Mouse (Mus musculus): ENCODE results near the gene Vps26a. TPM values are rescaled to one million over a fixed set of nuclear protein-coding genes. Genes with fewer than 3 reads are reported as not detected.

Vps26a gene
- 84.6 and 88.6 TPM in 2 replicates for polyA plus RNA-seq (2015; fragmentation: Nextera tagmentation; extraction: Ambion mirVana)

DNA sequence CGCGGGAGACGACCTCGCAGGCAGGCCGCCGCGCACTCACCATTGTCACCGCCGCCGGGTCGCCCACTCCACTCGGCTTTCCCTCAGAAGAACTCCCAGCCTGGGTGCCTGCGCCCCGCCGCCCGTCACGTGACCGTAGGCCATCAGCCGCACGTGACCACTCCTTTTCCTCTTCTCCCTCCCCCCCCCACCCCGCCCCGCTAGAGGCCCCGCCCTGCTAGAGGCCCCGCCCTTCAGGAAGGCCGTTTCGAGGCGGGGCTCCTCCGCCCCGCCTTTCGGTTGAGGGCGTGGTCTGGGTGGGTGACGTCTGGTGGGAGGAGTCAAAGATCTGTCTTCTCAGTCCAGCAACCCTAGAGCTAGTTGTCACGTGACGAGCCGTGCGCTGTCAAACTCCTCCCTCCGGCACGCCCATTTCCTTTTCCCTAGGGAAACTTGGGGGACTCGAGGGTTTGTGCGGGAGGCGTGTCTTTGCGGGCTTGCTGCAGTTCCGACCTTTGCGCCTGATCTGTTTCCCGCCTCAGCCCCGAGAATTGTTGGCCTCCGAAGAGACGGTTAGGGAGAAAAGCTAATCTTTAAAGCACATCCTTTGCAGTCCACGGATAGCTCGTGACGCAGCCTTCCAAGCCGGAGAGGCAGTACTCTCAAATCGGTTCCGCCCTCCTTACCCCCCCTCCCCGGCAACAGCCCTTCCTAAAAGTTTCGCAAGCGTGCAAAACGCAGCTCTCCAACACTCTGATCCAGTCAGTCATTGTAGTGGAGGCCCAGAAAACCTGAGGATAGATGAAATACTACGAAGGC is at the start of gene Vps26a:
Vps26a (minus strand) TSS at position 188 of the 798 bp plus-strand sequence.
- H3K36me3 ChIP-seq (ENCODE audit: insufficient read depth, low read length): no peaks in the 10 kb centered on the region

DNA sequence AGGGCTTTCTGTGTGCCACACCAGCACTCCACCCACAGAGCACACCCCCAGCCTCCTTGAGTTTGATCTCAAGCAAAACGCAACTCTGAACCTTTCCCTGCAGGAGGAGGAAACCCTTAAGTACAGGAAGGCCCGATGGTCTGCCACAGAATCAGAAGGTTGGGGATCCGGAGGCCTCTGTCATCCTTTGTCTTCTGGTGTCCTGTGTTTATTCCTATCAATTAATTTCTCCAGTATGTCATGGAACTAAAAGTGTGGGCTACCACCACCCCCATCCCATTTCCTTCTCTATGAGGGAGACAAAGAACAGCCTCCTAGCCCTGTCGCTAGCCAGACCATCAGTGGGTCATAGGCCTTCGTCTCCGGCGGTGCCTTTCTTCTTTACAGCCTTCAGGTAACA is 47.9 kb upstream of the Vps26a start:
- Histone ChIP-seq H3K4me2 (replicated peaks; ENCODE audit: low read depth, low read length) (no peak overlapping the region), H3K4me1 (ENCODE audit: insufficient read depth, low read length) (no peaks in the 10 kb centered on the region), H3K27me3 (ENCODE audit: insufficient read depth, low read length) (no peaks in the 10 kb centered on the region), H3K4me3 (ENCODE audit: low read length) (no peak overlapping the region), H3K36me3 (ENCODE audit: insufficient read depth, low read length) (no peaks in the 10 kb centered on the region), H3K27ac (ENCODE audit: low read length) (no peak overlapping the region), H3K9ac (replicated peaks; ENCODE audit: low read length) (no peak overlapping the region), H3K9me3 (ENCODE audit: low read length) (no peaks in the 10 kb centered on the region)
- no peak for ATAC-seq (ENCODE audit: low FRiP score, low TSS enrichment)
- 70% methylated on average over 7 of the region's 7 CpGs for WGBS

More for the DNA sequence above, at the start of gene Vps26a:
- peak within 1 kb of the TSS; percentile 83 for H3K4me3 ChIP-seq (ENCODE audit: low read length)
- H3K27ac ChIP-seq (ENCODE audit: low read length): peak within 1 kb of the TSS; percentile 76
- H3K4me2 ChIP-seq (replicated peaks; ENCODE audit: low read depth, low read length): peak within 1 kb of the TSS; percentile 80
- WGBS: under 1% methylated on average over 50 of the region's 59 CpGs
- H3K4me1 ChIP-seq (ENCODE audit: insufficient read depth, low read length): peaks cover 12% of the 10 kb centered on the region
- peak within 1 kb of the TSS; percentile 81 for H3K9ac ChIP-seq (replicated peaks; ENCODE audit: low read length)
- H3K27me3 ChIP-seq (ENCODE audit: insufficient read depth, low read length): no peaks in the 10 kb centered on the region
- peak; percentile 93 for ATAC-seq (ENCODE audit: low FRiP score, low TSS enrichment)
- no peaks in the 10 kb centered on the region for H3K9me3 ChIP-seq (ENCODE audit: low read length)

DNA sequence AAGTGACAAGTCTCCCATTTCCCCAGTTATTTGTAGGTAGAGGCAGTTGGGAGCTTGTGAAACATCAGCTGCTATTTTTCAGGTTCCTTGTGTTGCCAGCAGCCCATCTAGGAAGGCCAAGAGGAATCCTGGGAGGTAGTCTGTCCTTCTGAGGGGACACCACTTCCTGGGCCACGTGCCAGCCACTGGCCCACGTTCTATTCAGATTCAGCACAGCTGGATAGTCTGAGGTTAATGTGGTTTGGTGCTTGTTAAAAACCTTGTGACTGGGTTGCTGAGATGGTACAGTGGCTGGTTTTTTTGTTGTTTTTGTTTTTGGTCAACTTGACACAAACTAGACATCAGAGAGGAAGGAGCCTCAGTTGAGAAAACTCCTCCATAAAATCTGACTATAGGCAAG is 46.2 kb upstream of the Vps26a start:
- ATAC-seq (ENCODE audit: low FRiP score, low TSS enrichment): no peak
- Histone ChIP-seq H3K4me1 (ENCODE audit: insufficient read depth, low read length) (no peaks in the 10 kb centered on the region), H3K36me3 (ENCODE audit: insufficient read depth, low read length) (no peaks in the 10 kb centered on the region), H3K27me3 (ENCODE audit: insufficient read depth, low read length) (no peaks in the 10 kb centered on the region), H3K4me2 (replicated peaks; ENCODE audit: low read depth, low read length) (no peak overlapping the region), H3K9ac (replicated peaks; ENCODE audit: low read length) (no peak overlapping the region), H3K27ac (ENCODE audit: low read length) (no peak overlapping the region), H3K4me3 (ENCODE audit: low read length) (no peak overlapping the region), H3K9me3 (ENCODE audit: low read length) (no peaks in the 10 kb centered on the region)
- 46% methylated on average over 2 of the region's 2 CpGs for WGBS

DNA sequence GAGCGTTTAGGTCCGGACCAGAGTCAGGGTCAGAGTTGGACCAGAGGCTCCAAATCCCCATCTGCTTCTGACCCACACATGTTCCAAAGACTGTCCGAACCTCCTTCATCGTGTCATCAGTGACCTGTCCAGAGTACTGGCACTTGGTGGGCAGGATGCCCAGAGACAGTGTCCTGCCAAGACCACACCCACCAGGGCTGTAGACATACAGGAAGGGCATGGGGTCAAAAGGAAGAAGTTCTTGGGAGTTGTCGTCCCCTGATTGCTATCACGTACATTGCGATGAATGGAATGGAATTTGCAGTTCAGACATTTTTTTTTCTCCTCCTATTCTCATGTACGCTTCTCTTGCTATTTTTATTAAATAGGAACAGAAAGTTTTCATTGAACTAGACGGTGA is 43.6 kb upstream of the Vps26a start:
- H3K36me3 ChIP-seq (ENCODE audit: insufficient read depth, low read length): no peaks in the 10 kb centered on the region
- H3K9ac ChIP-seq (replicated peaks; ENCODE audit: low read length): no peak overlapping the region
- 78% methylated on average over 9 of the region's 9 CpGs for WGBS
- H3K4me3 ChIP-seq (ENCODE audit: low read length): no peak overlapping the region
- H3K9me3 ChIP-seq (ENCODE audit: low read length): no peaks in the 10 kb centered on the region
- H3K27ac ChIP-seq (ENCODE audit: low read length): no peak overlapping the region
- H3K4me2 ChIP-seq (replicated peaks; ENCODE audit: low read depth, low read length): no peak overlapping the region
- no peaks in the 10 kb centered on the region for H3K4me1 ChIP-seq (ENCODE audit: insufficient read depth, low read length)
- ATAC-seq (ENCODE audit: low FRiP score, low TSS enrichment): 0 out of 2 replicates have a peak, but pooled peaks have one; percentile 42
- no peaks in the 10 kb centered on the region for H3K27me3 ChIP-seq (ENCODE audit: insufficient read depth, low read length)

DNA sequence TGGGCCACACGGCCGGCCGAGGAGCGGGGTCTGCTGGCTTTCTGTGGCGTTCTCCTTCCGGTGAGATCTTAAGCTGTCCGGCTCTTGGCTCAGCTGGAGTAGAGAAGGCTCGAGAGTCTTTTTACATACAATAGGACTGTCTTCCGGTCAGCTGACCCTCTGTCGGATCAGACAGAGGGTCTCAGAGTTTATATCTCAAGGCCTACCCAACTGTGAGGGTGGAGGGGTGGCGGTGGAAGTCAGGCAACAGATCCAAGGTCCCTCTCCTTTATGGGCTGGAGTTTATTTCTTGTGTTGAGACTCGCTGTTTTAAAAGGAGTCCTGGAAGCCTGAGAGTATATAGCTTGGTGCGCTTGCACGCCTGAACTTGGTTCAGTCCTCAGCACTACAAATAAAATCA is 40.7 kb upstream of the Vps26a start, which contains the start of gene Srgn:
Srgn (minus strand) TSS at position 101 of the 400 bp plus-strand sequence.
- ATAC-seq (ENCODE audit: low FRiP score, low TSS enrichment): no peak
- Histone ChIP-seq H3K9me3 (ENCODE audit: low read length) (no peaks in the 10 kb centered on the region), H3K4me2 (replicated peaks; ENCODE audit: low read depth, low read length) (no peak within 1 kb of the TSS), H3K9ac (replicated peaks; ENCODE audit: low read length) (no peak within 1 kb of the TSS), H3K27me3 (ENCODE audit: insufficient read depth, low read length) (no peaks in the 10 kb centered on the region), H3K4me3 (ENCODE audit: low read length) (no peak within 1 kb of the TSS), H3K36me3 (ENCODE audit: insufficient read depth, low read length) (no peaks in the 10 kb centered on the region), H3K27ac (ENCODE audit: low read length) (no peak within 1 kb of the TSS), H3K4me1 (ENCODE audit: insufficient read depth, low read length) (no peaks in the 10 kb centered on the region)
- WGBS: 87% methylated on average over 14 of the region's 14 CpGs

DNA sequence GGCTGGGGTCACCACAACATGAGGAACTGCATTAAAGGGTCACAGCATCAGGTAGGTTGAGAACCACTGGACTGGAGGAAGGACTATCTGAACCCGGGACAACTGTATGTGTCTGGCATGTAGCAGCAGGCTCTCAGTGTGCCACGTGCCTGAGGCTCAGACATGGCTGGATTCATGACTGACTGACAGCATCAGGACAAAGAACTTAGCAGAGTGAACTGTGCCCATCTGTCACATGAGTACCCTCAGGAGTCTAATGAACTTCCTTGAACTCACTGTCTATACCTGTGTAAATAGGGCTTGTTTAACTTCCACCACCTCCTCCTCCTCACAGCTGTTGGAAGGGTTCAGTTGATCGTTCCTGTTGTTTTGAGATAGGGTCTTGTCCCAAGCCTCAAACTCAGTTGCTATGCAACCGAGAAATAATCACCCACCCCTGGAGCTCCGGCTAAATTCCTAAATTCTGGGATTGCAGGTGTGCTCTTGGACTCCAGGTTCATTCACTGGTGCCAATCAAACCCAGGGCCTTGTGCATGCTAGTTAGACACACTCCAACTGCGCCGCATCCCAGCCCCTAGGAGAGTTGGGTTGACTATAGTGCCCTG is 35.8 kb upstream of the Vps26a start:
- Histone ChIP-seq H3K4me2 (replicated peaks; ENCODE audit: low read depth, low read length) (no peak overlapping the region), H3K36me3 (ENCODE audit: insufficient read depth, low read length) (no peaks in the 10 kb centered on the region), H3K9me3 (ENCODE audit: low read length) (no peaks in the 10 kb centered on the region), H3K9ac (replicated peaks; ENCODE audit: low read length) (no peak overlapping the region), H3K4me1 (ENCODE audit: insufficient read depth, low read length) (no peaks in the 10 kb centered on the region), H3K4me3 (ENCODE audit: low read length) (no peak overlapping the region), H3K27ac (ENCODE audit: low read length) (no peak overlapping the region), H3K27me3 (ENCODE audit: insufficient read depth, low read length) (no peaks in the 10 kb centered on the region)
- 68% methylated on average over 7 of the region's 7 CpGs for WGBS
- no peak for ATAC-seq (ENCODE audit: low FRiP score, low TSS enrichment)

DNA sequence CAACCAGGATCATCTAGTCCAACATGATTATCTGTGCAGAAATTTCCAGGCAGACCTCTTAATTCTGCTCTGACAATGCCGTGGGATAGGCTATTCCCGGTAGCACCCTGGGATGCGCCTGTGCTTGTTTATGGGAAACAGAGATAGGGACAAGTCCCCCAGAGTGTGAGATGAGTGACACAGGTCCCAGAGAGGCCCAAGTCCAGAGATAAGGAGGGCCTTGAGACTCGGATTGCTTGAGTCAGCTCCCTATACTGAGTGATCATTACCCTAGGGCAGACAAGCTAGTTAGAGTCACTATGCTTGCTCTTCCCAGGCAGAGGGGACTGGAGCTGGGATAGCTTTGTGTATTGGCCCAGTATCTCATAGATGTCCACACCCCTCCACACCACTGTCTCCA is 35.2 kb upstream of the Vps26a start:
- Histone ChIP-seq H3K4me2 (replicated peaks; ENCODE audit: low read depth, low read length) (no peak overlapping the region), H3K27me3 (ENCODE audit: insufficient read depth, low read length) (no peaks in the 10 kb centered on the region), H3K36me3 (ENCODE audit: insufficient read depth, low read length) (no peaks in the 10 kb centered on the region), H3K4me3 (ENCODE audit: low read length) (no peak overlapping the region), H3K4me1 (ENCODE audit: insufficient read depth, low read length) (no peaks in the 10 kb centered on the region), H3K27ac (ENCODE audit: low read length) (no peak overlapping the region), H3K9ac (replicated peaks; ENCODE audit: low read length) (no peak overlapping the region), H3K9me3 (ENCODE audit: low read length) (no peaks in the 10 kb centered on the region)
- WGBS: 75% methylated on average over 4 of the region's 4 CpGs
- no peak for ATAC-seq (ENCODE audit: low FRiP score, low TSS enrichment)

DNA sequence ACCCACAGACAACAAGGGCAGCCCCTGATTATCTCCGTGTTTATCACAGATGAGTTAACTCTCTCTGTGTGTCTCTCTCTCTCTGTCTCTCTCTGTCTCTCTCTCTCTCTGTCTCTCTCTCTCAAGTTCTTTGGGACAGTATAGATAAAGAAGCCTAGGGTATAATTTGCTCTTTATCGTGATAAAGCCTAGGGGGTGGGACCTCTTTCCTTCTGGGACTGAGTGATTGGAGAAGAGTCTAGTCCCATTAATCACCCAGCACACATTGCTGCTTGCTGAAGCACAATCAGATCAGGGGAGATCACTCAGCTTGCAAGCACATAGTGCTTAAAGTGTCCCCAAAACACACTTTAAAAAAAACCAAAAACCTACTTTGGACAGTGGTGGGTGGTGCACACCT is 34.3 kb upstream of the Vps26a start:
- H3K4me1 ChIP-seq (ENCODE audit: insufficient read depth, low read length): no peaks in the 10 kb centered on the region
- H3K27ac ChIP-seq (ENCODE audit: low read length): no peak overlapping the region
- H3K27me3 ChIP-seq (ENCODE audit: insufficient read depth, low read length): no peaks in the 10 kb centered on the region
- no peak for ATAC-seq (ENCODE audit: low FRiP score, low TSS enrichment)
- WGBS: 77% methylated on average over 2 of the region's 2 CpGs
- no peak overlapping the region for H3K4me3 ChIP-seq (ENCODE audit: low read length)
- H3K36me3 ChIP-seq (ENCODE audit: insufficient read depth, low read length): no peaks in the 10 kb centered on the region
- H3K9ac ChIP-seq (replicated peaks; ENCODE audit: low read length): no peak overlapping the region
- no peak overlapping the region for H3K4me2 ChIP-seq (replicated peaks; ENCODE audit: low read depth, low read length)
- no peaks in the 10 kb centered on the region for H3K9me3 ChIP-seq (ENCODE audit: low read length)

DNA sequence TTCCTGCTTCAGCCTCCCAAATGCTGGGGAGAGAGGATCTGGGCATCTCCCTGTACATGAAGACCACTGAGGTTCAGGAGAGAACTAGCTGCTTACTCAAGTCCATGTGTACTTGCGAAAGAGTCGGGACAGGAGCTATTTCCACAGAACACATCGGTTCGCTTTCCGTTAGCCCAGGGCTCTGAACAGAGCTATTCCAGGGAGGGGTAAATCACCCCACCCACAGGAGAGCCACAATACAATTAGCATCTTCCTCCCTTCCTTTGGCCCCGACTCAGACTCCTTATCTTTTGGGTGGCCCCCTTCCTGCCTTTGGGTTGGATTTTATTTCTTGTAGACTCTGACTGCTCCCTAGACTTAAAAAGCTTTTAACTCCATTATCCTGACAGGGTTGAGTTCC is 30.9 kb upstream of the Vps26a start:
- 82% methylated on average over 6 of the region's 6 CpGs for WGBS
- no peaks in the 10 kb centered on the region for H3K9me3 ChIP-seq (ENCODE audit: low read length)
- ATAC-seq (ENCODE audit: low FRiP score, low TSS enrichment): no peak
- H3K4me3 ChIP-seq (ENCODE audit: low read length): no peak overlapping the region
- H3K9ac ChIP-seq (replicated peaks; ENCODE audit: low read length): no peak overlapping the region
- no peaks in the 10 kb centered on the region for H3K36me3 ChIP-seq (ENCODE audit: insufficient read depth, low read length)
- H3K27ac ChIP-seq (ENCODE audit: low read length): no peak overlapping the region
- no peak overlapping the region for H3K4me2 ChIP-seq (replicated peaks; ENCODE audit: low read depth, low read length)
- no peaks in the 10 kb centered on the region for H3K27me3 ChIP-seq (ENCODE audit: insufficient read depth, low read length)
- no peaks in the 10 kb centered on the region for H3K4me1 ChIP-seq (ENCODE audit: insufficient read depth, low read length)

DNA sequence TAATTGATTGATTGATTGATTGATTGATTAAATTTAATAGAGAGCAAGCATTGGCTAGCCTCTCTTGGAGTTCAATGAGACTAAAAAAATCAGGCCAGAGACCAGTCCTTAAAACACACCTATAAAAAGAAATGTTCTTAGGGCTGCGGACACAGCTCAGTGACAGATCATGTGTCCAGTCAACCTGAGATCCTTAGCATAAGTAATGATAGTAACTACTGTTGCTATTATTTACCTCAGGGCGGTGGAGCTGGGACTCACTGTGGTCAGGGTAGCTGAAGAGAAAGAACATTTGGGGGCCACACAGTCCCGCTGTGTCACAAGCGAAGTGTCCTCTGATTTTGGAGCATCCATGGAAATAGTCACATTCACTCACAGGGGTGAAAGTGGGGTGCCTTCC is 26.2 kb upstream of the Vps26a start:
- Histone ChIP-seq H3K27me3 (ENCODE audit: insufficient read depth, low read length) (0 out of 2 replicates have a peak, but pooled peaks cover 4% of the 10 kb centered on the region), H3K27ac (ENCODE audit: low read length) (no peak overlapping the region), H3K9me3 (ENCODE audit: low read length) (no peaks in the 10 kb centered on the region), H3K4me1 (ENCODE audit: insufficient read depth, low read length) (0 out of 2 replicates have a peak, but pooled peaks cover 3% of the 10 kb centered on the region), H3K4me3 (ENCODE audit: low read length) (no peak overlapping the region), H3K4me2 (replicated peaks; ENCODE audit: low read depth, low read length) (no peak overlapping the region), H3K9ac (replicated peaks; ENCODE audit: low read length) (no peak overlapping the region), H3K36me3 (ENCODE audit: insufficient read depth, low read length) (no peaks in the 10 kb centered on the region)
- 86% methylated on average over 4 of the region's 4 CpGs for WGBS
- no peak for ATAC-seq (ENCODE audit: low FRiP score, low TSS enrichment)

Data from kidney, embryonic 16.5 days (tissue).